Mouse (Mus musculus) erythroblast, embryonic 14.5 days (primary cell): Measurements from ENCODE around the gene B830017H08Rik.

Experiments
- GATA1 ChIP-seq: IDR thresholded peaks from 2 replicates; pipeline ENCODE4 v1.6.1; 2012; ENCODE audit warnings: low read length, inconsistent platforms, mixed read lengths
- TAL1 ChIP-seq: IDR thresholded peaks from 3 replicates; pipeline ENCODE4 v1.6.1; 2012; ENCODE audit warnings: low read length, inconsistent platforms, mixed read lengths

DNA sequence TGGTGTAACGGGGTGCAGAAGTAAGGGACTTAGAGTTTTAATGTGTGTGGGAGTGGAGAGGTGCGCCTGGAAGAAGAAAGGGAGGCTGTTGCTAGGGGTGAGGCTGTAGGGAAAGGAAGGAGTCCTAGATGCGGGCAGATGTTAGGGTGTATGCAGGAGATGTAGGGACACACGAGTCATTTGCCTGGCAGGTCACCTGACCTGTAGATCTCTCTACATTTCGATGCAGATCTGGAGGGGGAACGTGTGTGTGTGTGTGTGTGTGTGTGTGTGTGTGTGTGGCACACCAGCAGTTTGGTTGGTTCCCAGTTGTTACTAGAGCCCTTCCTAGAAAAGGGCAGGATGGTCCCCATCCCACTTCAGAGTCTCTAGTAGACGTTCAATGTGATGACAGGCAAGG lies 27.9 kb upstream of the B830017H08Rik start:
- TF ChIP-seq GATA1, result no peak
- TF ChIP-seq TAL1, result no peak
